Mouse (Mus musculus): Measurements from ENCODE around the gene Obox3. TPM values are rescaled to one million over a fixed set of nuclear protein-coding genes. Genes with fewer than 3 reads are reported as not detected.

Obox3 gene
- polyA plus RNA-seq (2012; rRNA removed): not detected in 2 replicates

DNA sequence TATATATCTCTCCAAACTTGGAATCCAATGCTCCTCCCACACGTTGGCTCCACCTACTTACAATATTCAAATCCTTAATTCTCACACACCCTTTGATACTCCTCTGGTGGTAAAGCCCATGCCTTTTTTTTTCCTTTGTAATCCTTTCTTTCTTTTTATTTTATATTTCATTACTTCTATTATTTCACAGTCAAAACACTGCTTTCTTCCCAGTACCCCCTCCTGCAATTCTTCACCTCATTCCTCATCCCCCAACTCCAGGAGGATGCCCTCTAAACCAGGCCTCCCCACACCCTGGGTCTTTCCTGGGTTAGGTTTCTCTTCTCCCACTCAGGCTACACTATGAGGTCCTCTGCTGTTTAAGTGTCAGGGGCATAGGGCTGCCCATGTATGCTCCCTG lies at the start of gene Obox3:
TSS of gene Obox3 (minus strand) at position 101 of the 400 bp plus-strand sequence.

Other genes starting within 250 kb of the Obox3 start
- gene Obox5, start 110.2 kb upstream of the Obox3 start, polyA plus RNA-seq (2012; rRNA removed): not detected in 2 replicates
- not detected in 2 replicates for gene Obox6, start 199.8 kb upstream of the Obox3 start, polyA plus RNA-seq (2012; rRNA removed)
- 0.05 and 0.57 TPM in 2 replicates for gene Crx, start 240.1 kb upstream of the Obox3 start, polyA plus RNA-seq (2012; rRNA removed)
- 0.14 and 0.17 TPM in 2 replicates for gene Crxos, start 242.7 kb upstream of the Obox3 start, polyA plus RNA-seq (2012; rRNA removed)

Data from central nervous system, embryonic 18 days (tissue).